Mouse (Mus musculus): Measurements from ENCODE around the gene Elmsan1.

Elmsan1 gene

GRCm38 (mm10) chr12:84193642-84194399 is 24.9 kb downstream of the Elmsan1 start:
- peak; percentile 84 for DNase-seq (ENCODE audit: low spot score)

GRCm38 (mm10) chr12:84192741-84193641 is 25.7 kb downstream of the Elmsan1 start:
- peak; percentile 57 for DNase-seq (ENCODE audit: low spot score)

GRCm38 (mm10) chr12:84192280-84192679 is 26.4 kb downstream of the Elmsan1 start:
- no peak for DNase-seq (ENCODE audit: low spot score)

GRCm38 (mm10) chr12:84191770-84192169 is 26.9 kb downstream of the Elmsan1 start:
- DNase-seq (ENCODE audit: low spot score), result no peak

- DNase-seq (ENCODE audit: low spot score), result no peak
These were observed 27.5 kb downstream of the Elmsan1 start for GRCm38 (mm10) chr12:84191190-84191589.

- DNase-seq (ENCODE audit: low spot score), result no peak
These were observed 28.4 kb downstream of the Elmsan1 start for GRCm38 (mm10) chr12:84190151-84190820.

- no peak for DNase-seq (ENCODE audit: low spot score)
These were observed 29.7 kb downstream of the Elmsan1 start for GRCm38 (mm10) chr12:84188881-84189444.

- no peak for DNase-seq (ENCODE audit: low spot score)
These were observed 30.7 kb downstream of the Elmsan1 start for GRCm38 (mm10) chr12:84187752-84188601.

GRCm38 (mm10) chr12:84186950-84187349 is 31.7 kb downstream of the Elmsan1 start:
- DNase-seq (ENCODE audit: low spot score), result no peak

- no peak for DNase-seq (ENCODE audit: low spot score)
These were observed 32.1 kb downstream of the Elmsan1 start for GRCm38 (mm10) chr12:84186536-84186935.

GRCm38 (mm10) chr12:84185547-84185946 is 33.1 kb downstream of the Elmsan1 start:
- DNase-seq (ENCODE audit: low spot score), result no peak

- no peak for DNase-seq (ENCODE audit: low spot score)
These were observed 33.7 kb downstream of the Elmsan1 start for GRCm38 (mm10) chr12:84184979-84185378.

- DNase-seq (ENCODE audit: low spot score), result no peak
These were observed 36.7 kb downstream of the Elmsan1 start for GRCm38 (mm10) chr12:84181999-84182398.

- peak; percentile 70 for DNase-seq (ENCODE audit: low spot score)
These were observed 37.8 kb downstream of the Elmsan1 start for GRCm38 (mm10) chr12:84180701-84181435.

- DNase-seq (ENCODE audit: low spot score), result no peak
These were observed 38.6 kb downstream of the Elmsan1 start for GRCm38 (mm10) chr12:84180090-84180489.

- DNase-seq (ENCODE audit: low spot score), result no peak
These were observed 39.8 kb downstream of the Elmsan1 start for GRCm38 (mm10) chr12:84178652-84179445.

- DNase-seq (ENCODE audit: low spot score), result no peak
These were observed 40.6 kb downstream of the Elmsan1 start for GRCm38 (mm10) chr12:84178052-84178451.

- DNase-seq (ENCODE audit: low spot score), result no peak
These were observed 41.6 kb downstream of the Elmsan1 start for GRCm38 (mm10) chr12:84176886-84177765.

All from urinary bladder, postnatal 25 days (tissue).